Mouse (Mus musculus): ENCODE data around the gene Srms.

The Srms gene

GRCm38 (mm10) chr2:181213021-181213445 is at the start of gene Srms:
Gene Srms, minus strand, starts transcription at chr2:181213185.
- no peak for DNase-seq

DNA sequence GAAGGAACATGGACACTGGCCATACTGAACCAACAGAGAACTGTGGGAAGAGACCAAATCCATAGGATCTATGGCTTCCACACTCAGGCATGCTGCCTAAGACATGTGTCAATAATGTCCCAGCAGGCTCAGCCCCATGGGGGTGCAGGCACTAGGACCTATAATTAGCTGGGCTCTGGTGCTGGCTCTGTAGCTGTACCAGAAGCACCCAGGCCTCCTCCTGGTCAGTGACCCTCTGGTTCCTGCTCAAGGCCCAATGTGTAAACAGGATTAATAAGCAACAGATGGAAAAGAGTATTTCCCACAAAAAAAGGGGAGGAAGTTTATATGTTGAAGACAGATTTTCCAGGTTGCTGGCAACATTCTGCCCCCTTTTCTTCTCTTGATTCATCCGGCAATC is 40.3 kb upstream of the Srms start:
- no peak for DNase-seq

- no peak for DNase-seq
Measured at GRCm38 (mm10) chr2:181251841-181252240, 38.9 kb upstream of the Srms start.

DNA sequence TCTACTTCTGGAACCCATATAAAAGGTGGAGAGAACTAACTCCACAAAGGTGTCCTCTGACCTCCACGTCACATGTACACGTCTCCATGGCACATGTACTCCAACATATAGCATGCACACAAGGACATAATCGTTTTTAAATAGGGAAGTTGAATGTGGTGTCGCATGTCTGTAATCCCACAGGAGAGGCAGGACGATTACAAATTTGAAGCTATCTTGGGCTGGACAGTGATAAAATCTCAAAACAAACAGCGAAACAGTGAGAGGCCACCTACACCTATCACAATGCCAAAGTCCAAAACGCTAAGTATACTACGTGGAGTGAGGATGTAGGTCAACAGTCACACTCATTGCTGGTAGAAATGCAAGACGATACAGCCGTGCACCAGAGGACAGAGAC is 36.2 kb upstream of the Srms start:
- DNase-seq: no peak

DNA sequence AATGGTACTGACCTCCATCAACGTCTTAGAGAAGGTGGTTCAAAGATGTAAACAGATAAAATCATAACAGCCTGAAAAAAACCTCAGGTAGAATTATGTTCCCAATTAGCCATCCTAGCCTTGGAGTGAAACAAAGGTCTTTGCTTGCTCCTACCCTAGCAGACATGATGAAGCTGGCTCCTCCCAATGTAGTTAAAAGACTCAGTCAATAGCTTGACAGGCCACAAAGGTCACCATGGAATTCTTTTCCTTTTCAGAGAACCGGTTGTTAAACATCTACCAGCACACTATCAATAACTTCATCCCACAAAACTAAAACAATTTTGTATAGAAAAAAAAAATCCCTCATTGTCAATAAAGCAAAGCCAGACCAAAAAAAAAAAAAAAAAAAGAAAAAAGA is 32.0 kb upstream of the Srms start:
- no peak for DNase-seq

- DNase-seq: no peak
Measured at GRCm38 (mm10) chr2:181243706-181244394, 30.9 kb upstream of the Srms start.

- DNase-seq: no peak
Measured at GRCm38 (mm10) chr2:181242314-181242665, 29.3 kb upstream of the Srms start.

- DNase-seq: no peak
Measured at GRCm38 (mm10) chr2:181241602-181242313, 28.8 kb upstream of the Srms start, which contains the start of gene Helz2. Gene Helz2, minus strand, starts transcription at chr2:181242027.

- no peak for DNase-seq
Measured at GRCm38 (mm10) chr2:181240806-181241440, 27.9 kb upstream of the Srms start.

DNA sequence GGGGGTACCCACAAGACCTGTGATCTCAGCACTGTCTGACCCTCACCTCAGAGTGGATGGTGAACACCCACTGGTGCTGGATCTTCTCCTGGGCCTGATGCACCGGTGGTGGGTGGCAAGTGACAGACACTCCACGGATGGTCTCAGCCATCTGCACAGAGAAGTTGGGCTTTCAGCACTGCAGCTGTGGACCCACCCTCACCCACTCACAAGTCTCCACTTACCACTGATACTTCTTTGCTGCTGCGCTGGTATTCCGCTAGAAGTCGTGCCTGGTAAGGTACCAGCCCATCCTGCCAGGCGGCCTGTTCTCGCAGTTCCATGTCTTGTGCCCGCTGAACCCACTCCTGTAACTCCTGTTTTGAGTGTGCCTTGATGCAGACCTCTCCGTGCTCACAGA is 26.3 kb upstream of the Srms start:
- no peak for DNase-seq

DNA sequence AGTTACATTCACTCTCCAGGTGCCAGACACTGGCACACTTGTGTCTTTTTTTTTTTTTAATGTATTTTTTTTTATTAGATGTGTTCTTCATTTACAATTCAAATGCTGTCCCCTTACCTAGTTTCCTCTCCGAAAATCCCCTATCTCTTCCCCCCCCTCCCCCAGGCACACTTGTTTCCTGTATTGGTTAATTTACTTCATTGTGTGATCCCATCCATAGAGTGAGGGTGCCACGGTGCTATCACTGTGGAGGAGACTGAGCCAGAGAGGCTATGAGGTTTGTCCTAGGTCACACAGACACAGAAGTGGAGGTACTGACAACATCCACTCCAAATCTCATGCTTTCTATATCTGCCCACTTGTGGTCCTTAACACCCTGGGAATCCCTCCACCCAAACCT is 25.9 kb upstream of the Srms start:
- DNase-seq: no peak

DNA sequence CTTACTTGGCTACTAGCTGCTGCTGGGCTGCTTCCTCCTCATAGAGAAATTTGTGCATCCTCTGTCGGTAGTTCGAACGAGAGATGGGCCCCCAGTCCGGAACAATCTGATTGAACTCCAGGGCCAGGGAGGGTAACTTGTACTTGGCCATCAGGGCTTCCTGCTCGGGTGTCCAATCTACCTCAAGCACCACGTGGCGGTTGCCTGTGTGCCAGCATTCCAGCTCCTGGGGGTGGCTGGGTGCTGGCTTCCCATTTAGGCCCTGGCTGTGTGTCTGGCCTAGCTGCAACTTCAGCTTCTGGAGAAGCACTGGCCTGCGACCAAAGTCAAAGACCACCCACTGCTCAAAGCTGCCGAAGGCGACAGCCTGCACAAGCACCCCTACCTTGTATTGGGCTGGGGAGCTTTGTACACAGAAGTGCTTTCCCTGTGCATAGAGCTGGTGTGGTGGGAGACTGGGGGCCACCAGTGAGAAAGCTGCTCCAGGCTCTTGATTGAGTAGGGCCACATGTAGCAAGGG is 25.2 kb upstream of the Srms start:
- DNase-seq: no peak

DNA sequence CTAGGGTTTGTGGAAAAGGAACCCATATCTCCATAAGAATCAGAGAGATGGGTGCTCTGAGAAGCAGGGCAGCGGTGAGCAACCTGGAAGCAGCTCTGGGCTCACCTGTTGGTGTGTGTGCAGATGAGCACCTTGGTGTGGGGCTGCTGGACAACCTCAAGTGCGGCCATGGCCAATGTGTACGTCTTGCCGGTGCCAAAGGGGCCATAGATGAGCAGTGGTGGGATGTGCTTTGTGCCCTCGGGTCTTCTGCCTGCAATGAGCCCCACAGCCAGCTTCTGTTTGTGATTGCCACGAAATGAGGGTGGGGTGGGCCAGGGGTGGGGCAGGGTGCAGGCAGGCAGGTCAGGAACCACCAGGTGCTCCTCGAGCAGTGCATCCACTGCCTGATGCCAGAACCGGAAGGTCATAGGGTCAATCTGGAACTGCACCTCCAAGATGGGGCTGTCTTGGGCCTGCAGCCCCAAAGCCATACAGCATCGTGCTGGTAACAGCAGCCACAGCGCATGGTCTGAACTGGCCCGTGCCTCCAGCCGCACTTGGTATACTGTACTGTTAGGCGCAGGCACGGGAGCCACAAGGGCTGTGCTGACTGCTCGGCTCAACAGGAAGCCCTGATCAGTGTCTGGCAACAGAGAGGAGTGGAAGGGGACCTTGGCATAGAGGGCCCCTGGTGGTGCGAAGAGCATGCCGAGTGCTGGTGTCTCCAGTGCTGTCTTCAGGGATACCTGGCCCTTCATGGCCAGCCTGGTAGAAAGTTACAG is 24.4 kb upstream of the Srms start:
- no peak for DNase-seq

DNA sequence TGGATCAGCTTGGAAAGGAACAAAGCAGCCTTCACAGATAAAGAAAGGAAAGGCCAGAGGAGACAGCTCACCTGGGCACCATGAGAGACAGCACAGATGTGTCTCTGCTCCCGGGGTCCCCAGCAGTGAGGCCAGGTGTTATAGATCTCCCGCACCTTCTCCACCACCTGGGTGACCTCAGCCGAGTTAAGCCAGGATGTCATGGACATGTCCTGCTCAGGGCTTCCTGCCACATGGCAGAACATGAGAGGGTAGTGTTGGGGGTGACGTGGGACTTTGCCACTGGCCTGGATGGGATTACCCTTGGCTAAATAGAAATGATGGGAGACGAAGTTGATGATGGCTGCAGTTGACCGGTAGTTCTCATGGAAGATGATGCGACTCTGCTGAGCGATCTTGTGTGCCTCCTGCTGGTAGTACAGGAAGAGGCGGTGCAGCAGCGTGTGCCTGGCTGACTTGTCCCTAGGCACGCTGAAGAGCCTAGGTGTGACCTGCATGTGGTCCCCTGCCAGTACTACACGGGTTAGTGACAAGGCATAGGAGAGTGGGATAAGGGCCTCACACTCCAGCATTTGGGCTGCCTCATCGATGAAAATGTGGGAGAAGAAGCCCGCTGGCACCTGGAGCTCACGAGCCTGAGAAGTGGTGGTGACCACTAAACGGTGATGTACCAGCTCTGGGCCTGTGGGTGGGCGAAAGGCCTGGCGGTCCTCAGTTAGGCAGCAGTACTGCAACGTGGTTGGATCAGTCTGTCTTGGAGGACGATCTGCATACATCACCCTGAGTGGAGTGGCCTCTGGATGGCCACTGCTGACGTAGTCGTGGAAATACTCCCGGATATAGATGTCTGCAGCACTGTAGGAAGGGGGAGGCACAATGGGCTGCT is 22.9 kb upstream of the Srms start:
- DNase-seq: no peak

- DNase-seq: no peak
Measured at GRCm38 (mm10) chr2:181234680-181235079, 21.7 kb upstream of the Srms start.

DNA sequence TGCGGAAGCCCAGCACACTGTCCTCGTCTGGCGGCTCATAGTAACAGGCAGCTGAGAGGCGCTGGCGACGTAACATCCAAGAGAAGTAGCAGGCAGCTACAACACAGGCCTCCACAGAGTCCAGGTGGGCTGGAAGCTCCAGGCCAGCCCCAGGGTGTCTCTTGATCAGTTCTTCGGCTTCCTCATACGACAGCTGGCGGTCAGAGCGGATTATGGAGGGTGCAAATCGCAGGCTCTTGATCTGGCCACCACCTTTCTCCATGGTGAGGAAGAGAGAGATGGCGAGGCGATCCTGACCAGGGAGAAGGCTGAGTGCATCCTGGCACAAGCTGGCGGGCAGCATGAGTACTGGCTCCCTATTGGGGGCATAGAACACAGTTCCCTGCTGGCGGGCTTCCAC is 20.5 kb upstream of the Srms start:
- no peak for DNase-seq

GRCm38 (mm10) chr2:181231171-181231570 is 18.2 kb upstream of the Srms start:
- DNase-seq: peak; percentile 74

GRCm38 (mm10) chr2:181228335-181228734 is 15.3 kb upstream of the Srms start:
- DNase-seq: no peak

DNA sequence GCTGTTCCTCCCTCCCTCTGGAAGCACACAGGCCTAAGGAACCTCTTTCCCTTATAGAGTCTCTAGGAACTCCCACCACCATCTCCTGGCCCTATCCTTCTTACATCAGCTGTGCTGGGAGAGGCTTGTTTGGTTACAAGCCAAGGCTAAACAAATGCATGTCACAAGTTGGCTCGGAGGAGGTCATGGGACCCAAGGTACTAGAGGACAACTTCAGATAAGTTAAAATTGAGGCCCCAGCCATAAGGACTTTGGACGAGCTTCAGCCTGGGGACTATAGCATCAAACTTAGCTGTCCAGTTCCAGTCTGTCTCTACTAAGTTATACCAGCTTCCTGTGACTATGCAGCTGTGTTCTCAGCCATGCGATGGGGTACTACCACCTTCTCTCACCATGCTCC is 14.1 kb upstream of the Srms start:
- no peak for DNase-seq

DNA sequence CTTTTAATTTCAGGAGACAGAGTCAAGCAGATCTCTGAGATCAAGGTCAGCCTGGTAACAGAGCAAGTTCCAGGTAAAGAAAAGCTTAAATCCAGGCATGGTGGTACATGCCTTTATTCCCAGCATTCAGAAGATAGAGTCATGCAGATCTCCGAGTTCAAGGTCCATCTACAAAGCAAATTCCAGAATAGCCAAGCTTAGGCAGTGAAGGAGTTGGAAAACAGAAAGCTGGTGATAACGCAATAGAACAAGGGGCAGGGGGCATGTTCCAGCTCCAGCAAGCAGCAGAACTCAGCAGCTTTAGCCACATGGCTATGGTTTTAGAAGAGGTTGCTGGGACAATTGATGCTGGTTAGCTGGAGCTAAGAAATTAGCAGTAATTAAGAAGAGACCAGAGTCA is 12.0 kb upstream of the Srms start:
- DNase-seq: no peak

DNA sequence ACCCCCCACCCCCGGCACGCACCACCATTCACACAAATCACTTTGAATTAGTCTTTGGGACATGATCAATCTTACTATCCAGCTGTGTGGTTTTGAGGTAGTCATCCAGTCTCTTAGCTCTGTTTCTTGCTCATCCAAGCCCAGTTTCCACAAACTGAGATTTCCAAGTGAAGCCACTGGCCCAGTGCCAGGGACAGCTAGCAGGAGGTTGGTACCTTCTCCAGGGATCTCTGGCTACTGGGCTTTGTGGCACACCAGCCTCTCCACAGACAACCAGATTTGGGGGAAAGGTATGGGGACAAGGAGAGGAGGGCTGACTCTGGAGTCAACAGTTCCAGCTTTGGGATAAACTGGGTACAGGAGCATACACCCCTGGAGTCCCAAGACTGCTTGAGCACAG is 7.4 kb upstream of the Srms start:
- no peak for DNase-seq

DNA sequence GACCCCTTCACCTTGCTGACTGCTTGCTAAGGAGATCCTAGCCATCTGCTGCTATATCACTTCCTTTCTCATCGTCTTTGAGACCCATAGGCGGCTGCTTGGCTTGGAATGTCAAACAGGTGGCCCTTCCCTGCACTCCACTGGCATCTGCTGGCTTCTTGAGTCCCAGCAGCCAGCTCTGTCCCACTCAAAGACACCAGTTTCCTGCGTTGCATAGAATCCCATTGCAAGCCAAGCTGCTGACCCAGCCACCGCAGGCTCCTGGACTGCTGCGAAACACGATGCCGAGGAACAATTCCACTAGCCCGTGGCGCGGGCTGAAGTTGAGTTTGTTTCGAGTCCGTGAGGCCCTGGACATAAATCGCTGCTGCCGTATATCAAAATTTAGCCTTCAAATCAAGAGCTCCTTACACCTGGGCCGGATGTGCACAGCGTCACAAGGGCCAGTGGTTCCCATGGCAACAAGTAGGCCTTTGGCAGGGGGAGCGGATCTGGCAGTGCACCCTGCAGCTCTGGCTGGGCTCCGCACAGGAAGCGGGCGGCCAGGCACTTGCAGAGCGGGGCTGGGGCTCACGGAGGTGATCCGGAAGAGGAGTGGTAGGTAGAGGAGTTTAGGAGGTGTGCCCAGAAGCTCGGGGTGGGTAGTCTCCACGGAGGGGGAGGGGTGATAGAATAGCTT is 6.7 kb upstream of the Srms start, which contains the start of gene Fndc11:
Gene Fndc11 (plus strand): TSS at position 476 of the 679 bp plus-strand sequence.
- peak; percentile 60 for DNase-seq
